Mouse (Mus musculus): Measurements from ENCODE around the gene Amn1. TPM values are rescaled to one million over a fixed set of nuclear protein-coding genes. Genes with fewer than 3 reads are reported as not detected.
"Not testable (repeated sequence)": the region's sequence is repeated elsewhere in the genome, so short reads cannot be mapped to it uniquely, and the experiment has no call there.

Gene Amn1
- total RNA-seq, 2 experiments from 2014 or later = 33.8 to 35.1 TPM

GRCm38 (mm10) chr6:149167038-149167437 lies 21.5 kb downstream of the Amn1 start:
- intact Hi-C loops (cut with DNase I); DNase-seq (ENCODE audit: low spot score in 2 of 2): not testable (repeated sequence)

- DNase-seq (ENCODE audit: low spot score in 2 of 2) = no peak
- intact Hi-C loops (cut with DNase I) = no loop called here
These were observed 33.3 kb downstream of the Amn1 start for GRCm38 (mm10) chr6:149155031-149155841.

- intact Hi-C loops (cut with DNase I) = no loop called here
- DNase-seq (ENCODE audit: low spot score in 2 of 2) = no peak
These were observed 34.1 kb downstream of the Amn1 start for GRCm38 (mm10) chr6:149154116-149155030.

- intact Hi-C loops (cut with DNase I) = no loop called here
- DNase-seq (ENCODE audit: low spot score in 2 of 2) = no peak
These were observed 34.9 kb downstream of the Amn1 start for GRCm38 (mm10) chr6:149153473-149154115.

- intact Hi-C loops (cut with DNase I) = no loop called here
- no peak for DNase-seq (ENCODE audit: low spot score in 2 of 2)
These were observed 36.4 kb downstream of the Amn1 start for GRCm38 (mm10) chr6:149152119-149152518.

- no peak for DNase-seq (ENCODE audit: low spot score in 2 of 2)
- intact Hi-C loops (cut with DNase I) = no loop called here
These were observed 39.9 kb downstream of the Amn1 start for GRCm38 (mm10) chr6:149148436-149149229.

GRCm38 (mm10) chr6:149145143-149145542 lies 43.4 kb downstream of the Amn1 start:
- DNase-seq (ENCODE audit: low spot score in 2 of 2) = no peak

GRCm38 (mm10) chr6:149141393-149142173 lies 46.9 kb downstream of the Amn1 start:
- peak; percentile 72 to 75 for DNase-seq (ENCODE audit: low spot score in 2 of 2)
- intact Hi-C loops (cut with DNase I) = no loop called here

More at GRCm38 (mm10) chr6:149145143-149145542, 43.4 kb downstream of the Amn1 start:
- intact Hi-C loops (cut with DNase I) = no loop called here

- no peak for DNase-seq (ENCODE audit: low spot score in 2 of 2)
- intact Hi-C loops (cut with DNase I) = no loop called here
These were observed 49.0 kb downstream of the Amn1 start, which contains the start of gene Etfbkmt for GRCm38 (mm10) chr6:149139471-149139870. Gene Etfbkmt (plus strand): TSS chr6:149139849.

GRCm38 (mm10) chr6:149139011-149139410 lies 49.5 kb downstream of the Amn1 start:
- DNase-seq (ENCODE audit: low spot score in 2 of 2) = no peak
- intact Hi-C loops (cut with DNase I) = no loop called here

- intact Hi-C loops (cut with DNase I) = no loop called here
These were observed 50.6 kb downstream of the Amn1 start for GRCm38 (mm10) chr6:149137936-149138335.

GRCm38 (mm10) chr6:149135631-149136030 lies 52.9 kb downstream of the Amn1 start:
- no peak for DNase-seq (ENCODE audit: low spot score in 2 of 2)
- intact Hi-C loops (cut with DNase I) = no loop called here

More at GRCm38 (mm10) chr6:149137936-149138335, 50.6 kb downstream of the Amn1 start:
- DNase-seq (ENCODE audit: low spot score in 2 of 2) = no peak

GRCm38 (mm10) chr6:149134391-149135150 lies 53.9 kb downstream of the Amn1 start:
- intact Hi-C loops (cut with DNase I) = no loop called here
- no peak for DNase-seq (ENCODE audit: low spot score in 2 of 2)

- DNase-seq (ENCODE audit: low spot score in 2 of 2) = peak in 1 of 2 experiments; percentile 15
These were observed 56.0 kb downstream of the Amn1 start for GRCm38 (mm10) chr6:149132311-149133077.

GRCm38 (mm10) chr6:149131111-149131510 lies 57.4 kb downstream of the Amn1 start:
- DNase-seq (ENCODE audit: low spot score in 2 of 2) = no peak
- intact Hi-C loops (cut with DNase I) = no loop called here

More at GRCm38 (mm10) chr6:149132311-149133077, 56.0 kb downstream of the Amn1 start:
- intact Hi-C loops (cut with DNase I) = no loop called here

GRCm38 (mm10) chr6:149129870-149130269 lies 58.6 kb downstream of the Amn1 start, which contains the start of gene Gm10203:
Gene Gm10203 (plus strand): TSS chr6:149130170.
- intact Hi-C loops (cut with DNase I) = not testable (repeated sequence)

GRCm38 (mm10) chr6:149126675-149127074 lies 61.8 kb downstream of the Amn1 start:
- peak; percentile 12 to 28 for DNase-seq (ENCODE audit: low spot score in 2 of 2)

More at GRCm38 (mm10) chr6:149129870-149130269, 58.6 kb downstream of the Amn1 start, which contains the start of gene Gm10203:
- DNase-seq (ENCODE audit: low spot score in 2 of 2) = not testable (repeated sequence)

More at GRCm38 (mm10) chr6:149126675-149127074, 61.8 kb downstream of the Amn1 start:
- intact Hi-C loops (cut with DNase I) = loop anchor here (2.0 kb wide), 1 partner anchor 248 kb away; no protein-coding TSS in a partner anchor
